ENCODE assay signal across 8 mouse cellular contexts in the genomic region with DNA sequence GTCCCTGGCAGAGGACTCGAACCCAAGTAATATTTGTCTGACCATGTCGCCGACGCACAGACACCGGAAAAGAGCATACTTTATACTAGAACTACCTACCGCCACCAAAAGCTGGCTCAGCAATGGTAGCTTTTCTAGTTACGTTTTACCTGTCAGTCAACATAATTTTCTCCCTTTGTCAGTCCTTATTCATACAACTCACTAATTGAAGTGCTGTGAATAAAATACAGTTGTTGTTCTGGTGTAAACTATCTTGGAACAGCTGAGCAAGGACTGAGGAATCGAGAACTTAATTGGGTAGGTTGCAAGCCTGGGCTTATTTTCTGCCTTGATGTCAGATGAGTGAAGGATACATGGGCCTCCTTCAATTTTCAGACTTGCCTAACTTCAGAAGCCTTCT. TPM values are rescaled to one million over a fixed set of nuclear protein-coding genes. Genes with fewer than 3 reads are reported as not detected.
A peak's percentile ranks its signal among the peaks of the same experiment; 100 is the strongest.
DNase-seq lines count a peak whose midpoint lies in the region; ATAC-seq and TF ChIP-seq lines count a peak whose summit lies in the region.

No protein-coding gene starts in this region.

- TF ChIP-seq CTCF in embryonic fibroblast, embryonic 13.5 days (IDR thresholded peaks at IDR 0.05; ENCODE audit: borderline replicate concordance, insufficient read depth, low read length): no peak

- peaks cover 6% of the 10 kb centered on the region; the same call in 1 of the 2 replicates for H3K4me1 ChIP-seq in neural tube, embryonic 11.5 days (ENCODE audit: control insufficient read depth, insufficient read depth, low read length)
- peaks cover 7% of the 10 kb centered on the region; the same call in 1 of the 2 replicates for H3K4me1 ChIP-seq in embryonic fibroblast, embryonic 13.5 days (ENCODE audit: control insufficient read depth, insufficient read depth, low read length)
- H3K4me1 ChIP-seq in limb, embryonic 13.5 days: peaks cover 14% of the 10 kb centered on the region
- peaks cover 6% of the 10 kb centered on the region; the same call in 1 of the 2 replicates for H3K4me1 ChIP-seq in stomach, embryonic 14.5 days (ENCODE audit: control insufficient read depth, insufficient read depth, low read length)

- TF ChIP-seq POLR2A in embryonic fibroblast, embryonic 13.5 days (IDR thresholded peaks at IDR 0.05; ENCODE audit: low read depth, low read length): no peak

- H3K4me3 ChIP-seq in neural tube, embryonic 11.5 days (ENCODE audit: low read depth, low read length): peak overlapping the region; percentile 88
- peak overlapping the region; percentile 49 for H3K4me3 ChIP-seq in embryonic fibroblast, embryonic 13.5 days (ENCODE audit: insufficient read depth, low read length)
- peak overlapping the region; percentile 72 for H3K4me3 ChIP-seq in limb, embryonic 13.5 days
- H3K4me3 ChIP-seq in stomach, embryonic 14.5 days (ENCODE audit: low read depth, low read length): peak overlapping the region; percentile 74

- H3K36me3 ChIP-seq in neural tube, embryonic 11.5 days (ENCODE audit: control insufficient read depth, insufficient read depth, low read length): no peaks in the 10 kb centered on the region
- no peaks in the 10 kb centered on the region for H3K36me3 ChIP-seq in limb, embryonic 13.5 days
- no peaks in the 10 kb centered on the region for H3K36me3 ChIP-seq in stomach, embryonic 14.5 days (ENCODE audit: control insufficient read depth, insufficient read depth, low read length)

- no peaks in the 10 kb centered on the region for H3K9me3 ChIP-seq in neural tube, embryonic 11.5 days (ENCODE audit: control insufficient read depth, low read length)
- H3K9me3 ChIP-seq in limb, embryonic 13.5 days: no peaks in the 10 kb centered on the region
- no peaks in the 10 kb centered on the region for H3K9me3 ChIP-seq in stomach, embryonic 14.5 days (ENCODE audit: control insufficient read depth, low read depth, low read length)

- no peaks in the 10 kb centered on the region for H3K27me3 ChIP-seq in neural tube, embryonic 11.5 days (ENCODE audit: control insufficient read depth, insufficient read depth, low read length)
- no peaks in the 10 kb centered on the region for H3K27me3 ChIP-seq in limb, embryonic 13.5 days
- H3K27me3 ChIP-seq in stomach, embryonic 14.5 days (ENCODE audit: control insufficient read depth, insufficient read depth, low read length): no peaks in the 10 kb centered on the region

- peak overlapping the region; percentile 66 for H3K4me2 ChIP-seq in neural tube, embryonic 11.5 days (ENCODE audit: low read depth)
- peak overlapping the region; percentile 81 for H3K4me2 ChIP-seq in limb, embryonic 13.5 days (replicated peaks)
- H3K4me2 ChIP-seq in stomach, embryonic 14.5 days (replicated peaks; ENCODE audit: low read depth, low read length): peak overlapping the region; percentile 80

- no peak for ATAC-seq in neural tube, embryonic 11.5 days (ENCODE audit: insufficient read depth, low FRiP score, low TSS enrichment)
- ATAC-seq in limb, embryonic 13.5 days (ENCODE audit: low FRiP score, low read depth): no peak
- no peak for ATAC-seq in stomach, embryonic 14.5 days (ENCODE audit: insufficient number of reproducible peaks, insufficient read depth, low FRiP score, low read depth)

- peak overlapping the region; percentile 86 for H3K27ac ChIP-seq in neural tube, embryonic 11.5 days (ENCODE audit: low read depth, low read length)
- peak overlapping the region; percentile 49 for H3K27ac ChIP-seq in embryonic fibroblast, embryonic 13.5 days (ENCODE audit: insufficient read depth, low read length)
- peak overlapping the region; percentile 81; the same call in 1 of the 2 replicates for H3K27ac ChIP-seq in limb, embryonic 13.5 days
- H3K27ac ChIP-seq in stomach, embryonic 14.5 days (ENCODE audit: low read length): peak overlapping the region; percentile 34

- peak overlapping the region; percentile 56 for H3K9ac ChIP-seq in neural tube, embryonic 11.5 days (ENCODE audit: low read length)
- H3K9ac ChIP-seq in limb, embryonic 13.5 days: peak overlapping the region; percentile 83
- H3K9ac ChIP-seq in stomach, embryonic 14.5 days (replicated peaks; ENCODE audit: low read depth, low read length): 0 out of 2 replicates have a peak overlapping the region, but pooled peaks have one; percentile 71

- no peak for DNase-seq in neural tube, embryonic 11.5 days (ENCODE audit: low spot score)
- no peak for DNase-seq in neural tube, embryonic 10.5 days (ENCODE audit: extremely low spot score, low spot score)
- DNase-seq in layer of hippocampus, adult 9-11 months: no peak
- no peak for DNase-seq in cerebellum, adult 8-10 months
- DNase-seq in urinary bladder, adult 18-20 months (ENCODE audit: low spot score in 2 of 2): no peak

- 8% methylated on average over 8 of the region's 8 CpGs for WGBS in neural tube, embryonic 11.5 days
- 6% methylated on average over 8 of the region's 8 CpGs for WGBS in limb, embryonic 13.5 days
- 7% methylated on average over 8 of the region's 8 CpGs for WGBS in stomach, embryonic 14.5 days

RNA-seq across cellular contexts. Expression of gene Rb1, which starts 0.9 kb away (rescaled TPM):
- polyA plus RNA-seq in neural tube, embryonic 11.5 days (2014; fragmentation: Nextera tagmentation; extraction: Ambion mirVana): 51.6 and 51.8 TPM in 2 replicates
- 16.0 and 21.0 TPM in 2 replicates for polyA plus RNA-seq in embryonic fibroblast, embryonic 13.5 days (2011; ENCODE audit: insufficient read length, low read depth, missing spikeins)
- 18.2 and 23.7 TPM in 2 replicates for polyA plus RNA-seq in limb, embryonic 13.5 days (2015; fragmentation: Nextera tagmentation; extraction: Ambion mirVana)
- 22.6 and 28.6 TPM in 2 replicates for polyA plus RNA-seq in stomach, embryonic 14.5 days (2014; fragmentation: Nextera tagmentation; extraction: Ambion mirVana)

RNA-seq across cellular contexts. Expression of gene Itm2b, which starts 58.6 kb away (rescaled TPM):
- 349 and 359 TPM in 2 replicates for polyA plus RNA-seq in neural tube, embryonic 11.5 days (2014; fragmentation: Nextera tagmentation; extraction: Ambion mirVana)
- polyA plus RNA-seq in embryonic fibroblast, embryonic 13.5 days (2011; ENCODE audit: insufficient read length, low read depth, missing spikeins): 570 and 658 TPM in 2 replicates
- polyA plus RNA-seq in limb, embryonic 13.5 days (2015; fragmentation: Nextera tagmentation; extraction: Ambion mirVana): 681 and 682 TPM in 2 replicates
- 864 and 920 TPM in 2 replicates for polyA plus RNA-seq in stomach, embryonic 14.5 days (2014; fragmentation: Nextera tagmentation; extraction: Ambion mirVana)

Comparison
In these comparisons a context has a peak if more than half of its experiments do, and no peak if none do; other contexts are left out.
1. H3K27ac ChIP-seq: peak in every context shown above with its lines; median percentile 86 in neural tube, embryonic 11.5 days; 81 in limb, embryonic 13.5 days; 49 in embryonic fibroblast, embryonic 13.5 days; 34 in stomach, embryonic 14.5 days.